Mouse (Mus musculus): ENCODE results near the gene Mylip.

DNA sequence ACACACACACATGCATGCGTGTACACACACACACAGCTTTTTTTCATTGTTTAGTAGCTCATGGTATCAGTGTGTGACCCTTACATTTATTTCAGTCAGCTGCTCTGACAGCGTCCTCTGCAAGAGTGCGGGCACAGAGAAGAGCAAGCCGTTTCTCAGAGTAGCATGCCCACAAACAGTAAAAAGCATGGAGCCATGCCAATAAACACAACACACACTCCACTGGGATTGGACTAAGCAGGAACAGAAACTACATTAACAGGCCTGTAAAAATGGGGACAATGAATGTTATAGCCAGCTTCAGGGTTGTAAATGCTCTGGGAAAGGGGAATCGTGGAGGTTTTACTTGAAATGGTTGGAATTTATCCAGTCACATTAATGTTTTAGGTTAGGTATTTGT is 50.7 kb downstream of the Mylip start:
- TF ChIP-seq GATA1 (IDR thresholded peaks at IDR 0.05; ENCODE audit: low read length) (no peak), TAL1 (IDR thresholded peaks at IDR 0.05; ENCODE audit: low read length) (no peak)

All from erythroblast, embryonic 14.5 days (primary cell).